Mouse (Mus musculus) lung, postnatal 0 days (tissue): ENCODE data around the gene Rab35. TPM values are rescaled to one million over a fixed set of nuclear protein-coding genes. Genes with fewer than 3 reads are reported as not detected.

ENCODE experiments used
- ATAC-seq: fragments of 200-750 bp; cut with Nextera tagmentation; 2 replicates; pipeline ENCODE4 v1.8.0; 2017; ENCODE audit warnings: moderate library complexity
- DNase-seq: peaks from one replicate; pipeline ENCODE4 v3.0.0-alpha.2; 2016; ENCODE audit warnings: low spot score
- H3K27ac ChIP-seq: fragments of 300-500 bp; sonication (generic); 2 replicates; pipeline ENCODE4 v1.5.1; 2014; ENCODE audit warnings: antibody characterized with exemption, mild to moderate bottlenecking, low read length, mixed read lengths
- H3K27me3 ChIP-seq: fragments of 300-500 bp; sonication (generic); replicated peaks from 2 replicates; pipeline ENCODE4 v1.6.1; 2014; ENCODE audit warnings: low read length, mixed read lengths; ENCODE audit not compliant: insufficient read depth
- H3K36me3 ChIP-seq: fragments of 300-500 bp; sonication (generic); 2 replicates; pipeline ENCODE4 v1.6.1; 2014; ENCODE audit warnings: low read length, mixed read lengths; ENCODE audit not compliant: insufficient read depth
- H3K4me1 ChIP-seq: fragments of 300-500 bp; sonication (generic); 2 replicates; pipeline ENCODE4 v1.6.1; 2014; ENCODE audit warnings: antibody characterized with exemption, low read depth, low read length, mixed read lengths; ENCODE audit not compliant: insufficient read depth
- H3K4me2 ChIP-seq: fragments of 300-500 bp; sonication (generic); replicated peaks from 2 replicates; pipeline ENCODE4 v1.6.1; 2014; ENCODE audit warnings: low read depth, mild to moderate bottlenecking, low read length, moderate library complexity, mixed read lengths
- H3K4me3 ChIP-seq: fragments of 300-500 bp; sonication (generic); 2 replicates; pipeline ENCODE4 v1.5.1; 2014; ENCODE audit warnings: low read depth, low read length
- H3K9ac ChIP-seq: fragments of 300-500 bp; sonication (generic); replicated peaks from 2 replicates; pipeline ENCODE4 v1.6.1; 2014; ENCODE audit warnings: low read depth, mild to moderate bottlenecking
- H3K9me3 ChIP-seq: fragments of 300-500 bp; sonication (generic); 2 replicates; pipeline ENCODE4 v1.6.1; 2016; ENCODE audit warnings: low read length, mixed read lengths
- CTCF ChIP-seq: IDR thresholded peaks from 2 replicates; pipeline ENCODE4 v1.5.1; 2016; ENCODE audit warnings: antibody characterized with exemption, mild to moderate bottlenecking
- EP300 ChIP-seq: IDR thresholded peaks from 2 replicates; pipeline ENCODE4 v1.6.1; 2016; ENCODE audit warnings: antibody characterized with exemption, mild to moderate bottlenecking, control low read depth
- whole genome bisulfite sequencing: fragments of 180-500 bp; shearing (Covaris S2); extraction: QIAGEN DNeasy Blood & Tissue Kit; methylation state at CpG from one replicate; pipeline ENCODE4 v1.1.7; 2014; 5-methylcytosine and 5-hydroxymethylcytosine counted together
- polyA plus RNA-seq: library from polyadenylated mRNA; unstranded; fragments of >200 nt; fragmentation: Nextera tagmentation; extraction: Ambion mirVana; gene quantifications from 2 replicates; pipeline ENCODE4 v1.2.1, GENCODE M21; 2015

Gene Rab35
- 19.5 and 20.1 TPM in 2 replicates for polyA plus RNA-seq

- no peaks in the 10 kb centered on the region for H3K27me3 ChIP-seq
- H3K9me3 ChIP-seq, result no peaks in the 10 kb centered on the region
- peak; percentile 97 for DNase-seq
- peak within 1 kb of the TSS; percentile 86 for H3K4me3 ChIP-seq
- TF ChIP-seq CTCF (peak; percentile 40), EP300 (no peak)
- peaks cover 13% of the 10 kb centered on the region; the same call in 1 of the 2 replicates for H3K4me1 ChIP-seq
- ATAC-seq, result peak; percentile 94
- peak within 1 kb of the TSS; percentile 78 for H3K9ac ChIP-seq
- H3K36me3 ChIP-seq, result no peaks in the 10 kb centered on the region
- peak within 1 kb of the TSS; percentile 88 for H3K4me2 ChIP-seq
- H3K27ac ChIP-seq, result peak within 1 kb of the TSS; percentile 88
- 2% methylated on average over 37 of the region's 125 CpGs for WGBS
Measured at GRCm38 (mm10) chr5:115631505-115632357, at the start of gene Rab35. Rab35 (plus strand) TSS chr5:115631908.

GRCm38 (mm10) chr5:115585616-115586015, 46.1 kb upstream of the Rab35 start:
- Histone ChIP-seq H3K4me1 (no peaks in the 10 kb centered on the region), H3K27ac (no peak overlapping the region), H3K27me3 (no peaks in the 10 kb centered on the region), H3K36me3 (peaks cover 77% of the 10 kb centered on the region), H3K9me3 (no peaks in the 10 kb centered on the region), H3K9ac (no peak overlapping the region), H3K4me2 (no peak overlapping the region), H3K4me3 (no peak overlapping the region)
- ATAC-seq, result no peak
- WGBS, result 90% methylated on average over 12 of the region's 12 CpGs
- no peak for TF ChIP-seq CTCF
- DNase-seq, result no peak

GRCm38 (mm10) chr5:115586166-115586565, 45.5 kb upstream of the Rab35 start:
- WGBS, result 95% methylated on average over 15 of the region's 15 CpGs
- H3K27ac ChIP-seq, result no peak overlapping the region
- H3K9me3 ChIP-seq, result no peaks in the 10 kb centered on the region
- no peak overlapping the region for H3K4me2 ChIP-seq
- no peaks in the 10 kb centered on the region for H3K27me3 ChIP-seq
- H3K4me1 ChIP-seq, result no peaks in the 10 kb centered on the region
- peaks cover 72% of the 10 kb centered on the region for H3K36me3 ChIP-seq
- no peak for TF ChIP-seq EP300
- no peak for TF ChIP-seq CTCF
- ATAC-seq (no peak), DNase-seq (no peak)
- no peak overlapping the region for H3K9ac ChIP-seq
- no peak overlapping the region for H3K4me3 ChIP-seq

GRCm38 (mm10) chr5:115586780-115587179, 44.9 kb upstream of the Rab35 start:
- ATAC-seq, result no peak
- no peak overlapping the region for H3K4me3 ChIP-seq
- H3K27me3 ChIP-seq, result no peaks in the 10 kb centered on the region
- H3K9me3 ChIP-seq, result no peaks in the 10 kb centered on the region
- H3K4me1 ChIP-seq, result no peaks in the 10 kb centered on the region
- H3K9ac ChIP-seq, result no peak overlapping the region
- no peak for DNase-seq
- peaks cover 70% of the 10 kb centered on the region for H3K36me3 ChIP-seq
- TF ChIP-seq CTCF (no peak), EP300 (no peak)
- no peak overlapping the region for H3K27ac ChIP-seq
- WGBS, result 94% methylated on average over 2 of the region's 2 CpGs
- H3K4me2 ChIP-seq, result no peak overlapping the region

GRCm38 (mm10) chr5:115591028-115591427, 40.7 kb upstream of the Rab35 start:
- Histone ChIP-seq H3K4me2 (no peak overlapping the region), H3K9me3 (no peaks in the 10 kb centered on the region), H3K36me3 (peaks cover 60% of the 10 kb centered on the region), H3K4me3 (no peak overlapping the region), H3K9ac (no peak overlapping the region), H3K4me1 (no peaks in the 10 kb centered on the region), H3K27me3 (no peaks in the 10 kb centered on the region), H3K27ac (no peak overlapping the region)
- DNase-seq (no peak), ATAC-seq (no peak)
- WGBS, result 64% methylated on average over 11 of the region's 11 CpGs
- TF ChIP-seq CTCF (0 out of 2 replicates have a peak, but pooled peaks have one; percentile 13), EP300 (no peak)

GRCm38 (mm10) chr5:115591506-115591905, 40.2 kb upstream of the Rab35 start:
- Histone ChIP-seq H3K36me3 (peaks cover 60% of the 10 kb centered on the region), H3K4me3 (no peak overlapping the region), H3K4me1 (no peaks in the 10 kb centered on the region), H3K9ac (no peak overlapping the region), H3K27ac (no peak overlapping the region), H3K4me2 (no peak overlapping the region), H3K9me3 (no peaks in the 10 kb centered on the region), H3K27me3 (no peaks in the 10 kb centered on the region)
- WGBS, result 92% methylated on average over 2 of the region's 2 CpGs
- TF ChIP-seq CTCF (no peak), EP300 (no peak)
- ATAC-seq (no peak), DNase-seq (no peak)
